Mouse (Mus musculus) heart, embryonic 11.5 days (tissue): ENCODE data around the gene Bend3. TPM values are rescaled to one million over a fixed set of nuclear protein-coding genes. Genes with fewer than 3 reads are reported as not detected.

Source experiments
- ATAC-seq: fragments of 200-750 bp; cut with Nextera tagmentation; replicated peaks from 2 replicates; pipeline ENCODE4 v1.8.0; 2017; ENCODE audit warnings: moderate library complexity; ENCODE audit not compliant: insufficient number of reproducible peaks, low FRiP score, low TSS enrichment
- H3K27ac ChIP-seq: fragments of 300-500 bp; sonication (generic); 2 replicates; pipeline ENCODE4 v1.5.1; 2014; ENCODE audit warnings: mild to moderate bottlenecking, low read depth, low read length
- H3K27me3 ChIP-seq: fragments of 300-500 bp; sonication (generic); 2 replicates; pipeline ENCODE4 v1.6.1; 2014; ENCODE audit warnings: mild to moderate bottlenecking, low read length, mixed read lengths; ENCODE audit not compliant: control insufficient read depth, insufficient read depth
- H3K36me3 ChIP-seq: fragments of 300-500 bp; sonication (generic); 2 replicates; pipeline ENCODE4 v1.6.1; 2014; ENCODE audit warnings: mild to moderate bottlenecking, low read length, moderate library complexity, mixed read lengths; ENCODE audit not compliant: control insufficient read depth, insufficient read depth
- H3K4me1 ChIP-seq: fragments of 300-500 bp; sonication (generic); 2 replicates; pipeline ENCODE4 v1.6.1; 2014; ENCODE audit warnings: low read length; ENCODE audit not compliant: control insufficient read depth, insufficient read depth
- H3K4me2 ChIP-seq: fragments of 300-500 bp; sonication (generic); 2 replicates; pipeline ENCODE4 v1.6.1; 2014; ENCODE audit warnings: mild to moderate bottlenecking, moderate library complexity
- H3K4me3 ChIP-seq: fragments of 300-500 bp; sonication (generic); 2 replicates; pipeline ENCODE4 v1.5.1; 2014; ENCODE audit warnings: low read depth, low read length
- H3K9ac ChIP-seq: fragments of 300-500 bp; sonication (generic); 2 replicates; pipeline ENCODE4 v1.6.1; 2014; ENCODE audit warnings: mild to moderate bottlenecking, low read depth, low read length, moderate library complexity
- H3K9me3 ChIP-seq: fragments of 300-500 bp; sonication (generic); replicated peaks from 2 replicates; pipeline ENCODE4 v1.6.1; 2016; ENCODE audit warnings: low read length; ENCODE audit not compliant: control insufficient read depth
- WGBS: fragments of 180-500 bp; shearing (Covaris S2); extraction: QIAGEN DNeasy Blood & Tissue Kit; methylation state at CpG from one replicate; pipeline ENCODE4 v1.1.7; 2014; ENCODE audit not compliant: insufficient replicate concordance; 5-methylcytosine and 5-hydroxymethylcytosine counted together
- polyA plus RNA-seq: library from polyadenylated mRNA; unstranded; fragments of >200 nt; fragmentation: Nextera tagmentation; extraction: Ambion mirVana; gene quantifications from 2 replicates; pipeline ENCODE4 v1.2.1, GENCODE M21; 2014

Gene Bend3
- polyA plus RNA-seq, 1 experiment from 2014 or later, result 3.9 TPM

GRCm38 (mm10) chr10:43550923-43551322 is 72.3 kb downstream of the Bend3 start:
- 25% methylated on average over 3 of the region's 3 CpGs for WGBS
- H3K4me2 ChIP-seq, result no peak overlapping the region
- no peaks in the 10 kb centered on the region for H3K36me3 ChIP-seq
- H3K4me1 ChIP-seq, result no peaks in the 10 kb centered on the region
- H3K27me3 ChIP-seq, result no peaks in the 10 kb centered on the region
- H3K9me3 ChIP-seq, result 0 out of 2 replicates have a peak, but pooled peaks cover 4% of the 10 kb centered on the region
- ATAC-seq, result no peak
- no peak overlapping the region for H3K9ac ChIP-seq
- no peak overlapping the region for H3K4me3 ChIP-seq
- H3K27ac ChIP-seq, result no peak overlapping the region

- WGBS, result 22% methylated on average over 3 of the region's 3 CpGs
- Histone ChIP-seq H3K27me3 (no peaks in the 10 kb centered on the region), H3K9ac (no peak overlapping the region), H3K4me2 (no peak overlapping the region), H3K9me3 (0 out of 2 replicates have a peak, but pooled peaks cover 4% of the 10 kb centered on the region), H3K36me3 (no peaks in the 10 kb centered on the region), H3K27ac (no peak overlapping the region), H3K4me3 (no peak overlapping the region), H3K4me1 (no peaks in the 10 kb centered on the region)
- ATAC-seq, result no peak
Measured at GRCm38 (mm10) chr10:43551388-43551787, 72.8 kb downstream of the Bend3 start.

- Histone ChIP-seq H3K4me2 (no peak overlapping the region), H3K27me3 (no peaks in the 10 kb centered on the region), H3K4me3 (no peak overlapping the region), H3K9me3 (0 out of 2 replicates have a peak, but pooled peaks cover 4% of the 10 kb centered on the region), H3K27ac (no peak overlapping the region), H3K9ac (no peak overlapping the region), H3K4me1 (no peaks in the 10 kb centered on the region), H3K36me3 (no peaks in the 10 kb centered on the region)
- WGBS, result 68% methylated on average over 5 of the region's 5 CpGs
- no peak for ATAC-seq
Measured at GRCm38 (mm10) chr10:43557630-43558165, 79.1 kb downstream of the Bend3 start.

- Histone ChIP-seq H3K4me3 (no peak overlapping the region), H3K9ac (no peak overlapping the region), H3K27me3 (no peaks in the 10 kb centered on the region), H3K27ac (no peak overlapping the region), H3K4me2 (no peak overlapping the region), H3K9me3 (no peaks in the 10 kb centered on the region), H3K4me1 (no peaks in the 10 kb centered on the region), H3K36me3 (no peaks in the 10 kb centered on the region)
- WGBS, result 65% methylated on average over 11 of the region's 11 CpGs
- ATAC-seq, result no peak
Measured at GRCm38 (mm10) chr10:43559313-43559712, 80.7 kb downstream of the Bend3 start.

GRCm38 (mm10) chr10:43560765-43561164 is 82.1 kb downstream of the Bend3 start:
- Histone ChIP-seq H3K27me3 (no peaks in the 10 kb centered on the region), H3K4me2 (no peak overlapping the region), H3K27ac (no peak overlapping the region), H3K4me1 (no peaks in the 10 kb centered on the region), H3K9ac (no peak overlapping the region), H3K36me3 (no peaks in the 10 kb centered on the region), H3K9me3 (no peaks in the 10 kb centered on the region), H3K4me3 (no peak overlapping the region)
- WGBS, result 26% methylated on average over 2 of the region's 2 CpGs
- ATAC-seq, result no peak

- Histone ChIP-seq H3K27ac (no peak overlapping the region), H3K27me3 (no peaks in the 10 kb centered on the region), H3K36me3 (no peaks in the 10 kb centered on the region), H3K4me2 (no peak overlapping the region), H3K4me3 (no peak overlapping the region), H3K9me3 (no peaks in the 10 kb centered on the region), H3K9ac (no peak overlapping the region), H3K4me1 (no peaks in the 10 kb centered on the region)
- WGBS, result 70% methylated on average over 2 of the region's 2 CpGs
- ATAC-seq, result no peak
Measured at GRCm38 (mm10) chr10:43561311-43561710, 82.7 kb downstream of the Bend3 start.

Other genes starting within 250 kb of the Bend3 start
- 11.5 and 22.7 TPM in 2 replicates for gene Gm9803, start 45.3 kb downstream of the Bend3 start, polyA plus RNA-seq
- gene 1700021F05Rik, start 62.2 kb downstream of the Bend3 start, polyA plus RNA-seq, result 93.8 and 106 TPM in 2 replicates
- gene Cd24a, start 99.5 kb downstream of the Bend3 start, polyA plus RNA-seq, result 130 and 141 TPM in 2 replicates